Mouse (Mus musculus): Measurements from ENCODE around the gene Trim21. TPM values are rescaled to one million over a fixed set of nuclear protein-coding genes. Genes with fewer than 3 reads are reported as not detected.

Gene Trim21
- polyA plus RNA-seq, 1 experiment from 2014 or later: 0.68 TPM

- Histone ChIP-seq H3K4me3 (ENCODE audit: low read depth, low read length) (no peak within 1 kb of the TSS), H3K9ac (ENCODE audit: low read length) (no peak within 1 kb of the TSS), H3K4me2 (replicated peaks; ENCODE audit: low read depth) (no peak within 1 kb of the TSS), H3K27ac (replicated peaks) (no peak within 1 kb of the TSS), H3K27me3 (ENCODE audit: control insufficient read depth, insufficient read depth, low read length) (no peaks in the 10 kb centered on the region), H3K36me3 (ENCODE audit: control insufficient read depth, insufficient read depth, low read length) (no peaks in the 10 kb centered on the region), H3K9me3 (ENCODE audit: control insufficient read depth, low read length) (no peaks in the 10 kb centered on the region), H3K4me1 (replicated peaks; ENCODE audit: control insufficient read depth, insufficient read depth) (no peaks in the 10 kb centered on the region)
- DNase-seq (ENCODE audit: low spot score): no peak
- TF ChIP-seq CTCF (IDR thresholded peaks at IDR 0.05; ENCODE audit: low read depth): no peak
- 86% methylated on average over 8 of the region's 8 CpGs for WGBS
- ATAC-seq (ENCODE audit: low FRiP score, low TSS enrichment): no peak
Measured at GRCm38 (mm10) chr7:102571142-102571541, 5.9 kb upstream of the Trim21 start, which contains the start of gene Olfr550. Gene Olfr550 (plus strand): TSS chr7:102571442.

GRCm38 (mm10) chr7:102566219-102566618 is 933 bp upstream of the Trim21 start:
- no peak overlapping the region for H3K9ac ChIP-seq (ENCODE audit: low read length)
- no peaks in the 10 kb centered on the region for H3K27me3 ChIP-seq (ENCODE audit: control insufficient read depth, insufficient read depth, low read length)
- no peak for ATAC-seq (ENCODE audit: low FRiP score, low TSS enrichment)
- no peak for DNase-seq (ENCODE audit: low spot score)
- 80% methylated on average over 4 of the region's 4 CpGs for WGBS
- H3K4me2 ChIP-seq (replicated peaks; ENCODE audit: low read depth): no peak overlapping the region
- H3K9me3 ChIP-seq (ENCODE audit: control insufficient read depth, low read length): no peaks in the 10 kb centered on the region
- no peak overlapping the region for H3K27ac ChIP-seq (replicated peaks)
- no peak overlapping the region for H3K4me3 ChIP-seq (ENCODE audit: low read depth, low read length)
- no peaks in the 10 kb centered on the region for H3K4me1 ChIP-seq (replicated peaks; ENCODE audit: control insufficient read depth, insufficient read depth)
- TF ChIP-seq CTCF (IDR thresholded peaks at IDR 0.05; ENCODE audit: low read depth) (peak; percentile 21; the same call in 1 of the 2 replicates), EP300 (optimal IDR thresholded peaks at IDR 0.05) (no peak)
- no peaks in the 10 kb centered on the region for H3K36me3 ChIP-seq (ENCODE audit: control insufficient read depth, insufficient read depth, low read length)

- Histone ChIP-seq H3K4me3 (ENCODE audit: low read depth, low read length) (no peak overlapping the region), H3K36me3 (ENCODE audit: control insufficient read depth, insufficient read depth, low read length) (no peaks in the 10 kb centered on the region), H3K9me3 (ENCODE audit: control insufficient read depth, low read length) (no peaks in the 10 kb centered on the region), H3K27ac (replicated peaks) (no peak overlapping the region), H3K4me2 (replicated peaks; ENCODE audit: low read depth) (no peak overlapping the region), H3K27me3 (ENCODE audit: control insufficient read depth, insufficient read depth, low read length) (no peaks in the 10 kb centered on the region), H3K4me1 (replicated peaks; ENCODE audit: control insufficient read depth, insufficient read depth) (no peaks in the 10 kb centered on the region), H3K9ac (ENCODE audit: low read length) (no peak overlapping the region)
- no peak for ATAC-seq (ENCODE audit: low FRiP score, low TSS enrichment)
- TF ChIP-seq CTCF (IDR thresholded peaks at IDR 0.05; ENCODE audit: low read depth) (no peak), EP300 (optimal IDR thresholded peaks at IDR 0.05) (no peak)
- 65% methylated on average over 3 of the region's 3 CpGs for WGBS
- DNase-seq (ENCODE audit: low spot score): no peak
Measured at GRCm38 (mm10) chr7:102553279-102553678, 12.0 kb downstream of the Trim21 start.

DNA sequence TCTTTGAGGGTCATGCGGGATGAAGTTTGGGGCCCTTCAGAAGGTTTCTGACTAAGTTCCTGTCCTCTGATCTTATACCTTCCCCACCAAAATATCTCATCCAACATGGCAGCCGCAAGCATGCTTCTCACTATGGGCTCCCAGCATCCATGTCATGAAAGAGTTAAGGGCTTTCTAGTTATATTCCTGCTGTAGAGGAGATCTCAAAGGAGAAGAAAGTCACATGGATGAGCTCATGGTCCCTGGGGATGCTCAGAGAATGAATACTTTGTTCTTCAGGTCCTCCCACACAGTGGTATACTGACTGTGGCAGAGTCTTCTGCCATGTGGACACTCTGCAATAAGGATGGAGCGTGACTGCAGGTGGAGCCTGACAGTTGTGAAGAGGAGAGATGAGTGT is 15.7 kb downstream of the Trim21 start, which contains the start of gene Olfr549:
Gene Olfr549 (plus strand): TSS at position 301 of the 400 bp plus-strand sequence.
- H3K9ac ChIP-seq (ENCODE audit: low read length): no peak within 1 kb of the TSS
- no peaks in the 10 kb centered on the region for H3K9me3 ChIP-seq (ENCODE audit: control insufficient read depth, low read length)
- no peaks in the 10 kb centered on the region for H3K27me3 ChIP-seq (ENCODE audit: control insufficient read depth, insufficient read depth, low read length)
- WGBS: 95% methylated on average over 3 of the region's 3 CpGs
- DNase-seq (ENCODE audit: low spot score) (no peak), ATAC-seq (ENCODE audit: low FRiP score, low TSS enrichment) (no peak)
- H3K36me3 ChIP-seq (ENCODE audit: control insufficient read depth, insufficient read depth, low read length): no peaks in the 10 kb centered on the region
- H3K4me1 ChIP-seq (replicated peaks; ENCODE audit: control insufficient read depth, insufficient read depth): no peaks in the 10 kb centered on the region
- H3K27ac ChIP-seq (replicated peaks): no peak within 1 kb of the TSS
- no peak within 1 kb of the TSS for H3K4me3 ChIP-seq (ENCODE audit: low read depth, low read length)
- TF ChIP-seq CTCF (IDR thresholded peaks at IDR 0.05; ENCODE audit: low read depth): no peak
- no peak for TF ChIP-seq EP300 (optimal IDR thresholded peaks at IDR 0.05)
- H3K4me2 ChIP-seq (replicated peaks; ENCODE audit: low read depth): no peak within 1 kb of the TSS

GRCm38 (mm10) chr7:102541251-102541650 is 24.0 kb downstream of the Trim21 start:
- Histone ChIP-seq H3K9ac (ENCODE audit: low read length) (no peak overlapping the region), H3K4me2 (replicated peaks; ENCODE audit: low read depth) (no peak overlapping the region), H3K27ac (replicated peaks) (no peak overlapping the region), H3K4me3 (ENCODE audit: low read depth, low read length) (no peak overlapping the region), H3K4me1 (replicated peaks; ENCODE audit: control insufficient read depth, insufficient read depth) (no peaks in the 10 kb centered on the region), H3K27me3 (ENCODE audit: control insufficient read depth, insufficient read depth, low read length) (no peaks in the 10 kb centered on the region), H3K9me3 (ENCODE audit: control insufficient read depth, low read length) (no peaks in the 10 kb centered on the region), H3K36me3 (ENCODE audit: control insufficient read depth, insufficient read depth, low read length) (no peaks in the 10 kb centered on the region)
- WGBS: 48% methylated on average over 3 of the region's 3 CpGs
- DNase-seq (ENCODE audit: low spot score) (no peak), ATAC-seq (ENCODE audit: low FRiP score, low TSS enrichment) (no peak)
- no peak for TF ChIP-seq CTCF (IDR thresholded peaks at IDR 0.05; ENCODE audit: low read depth)
- no peak for TF ChIP-seq EP300 (optimal IDR thresholded peaks at IDR 0.05)

DNA sequence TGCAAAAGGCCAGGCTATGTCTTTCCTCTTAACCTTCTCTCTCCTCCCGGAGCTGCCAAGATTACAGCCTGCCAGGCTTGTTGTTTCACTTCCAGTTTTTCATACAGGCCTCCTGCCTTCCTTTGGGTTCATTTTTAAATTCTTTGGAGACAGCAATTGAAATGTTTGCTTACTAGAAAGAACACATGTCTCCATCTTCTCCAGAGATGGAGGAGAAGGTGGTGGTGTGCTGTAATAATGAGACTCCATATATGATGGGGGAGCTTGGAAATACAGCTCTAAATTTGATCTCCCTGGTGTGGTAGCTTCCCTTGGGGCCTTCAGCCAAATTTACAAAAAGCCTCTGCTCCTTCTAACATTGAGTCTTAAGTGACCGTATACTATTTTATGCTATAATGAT is 24.7 kb downstream of the Trim21 start, which contains the start of gene Olfr548-ps1:
Gene Olfr548-ps1 (plus strand): TSS at position 301 of the 400 bp plus-strand sequence.
- Histone ChIP-seq H3K36me3 (ENCODE audit: control insufficient read depth, insufficient read depth, low read length) (no peaks in the 10 kb centered on the region), H3K4me2 (replicated peaks; ENCODE audit: low read depth) (no peak within 1 kb of the TSS), H3K4me3 (ENCODE audit: low read depth, low read length) (no peak within 1 kb of the TSS), H3K9ac (ENCODE audit: low read length) (no peak within 1 kb of the TSS), H3K27ac (replicated peaks) (no peak within 1 kb of the TSS), H3K27me3 (ENCODE audit: control insufficient read depth, insufficient read depth, low read length) (no peaks in the 10 kb centered on the region), H3K4me1 (replicated peaks; ENCODE audit: control insufficient read depth, insufficient read depth) (no peaks in the 10 kb centered on the region), H3K9me3 (ENCODE audit: control insufficient read depth, low read length) (no peaks in the 10 kb centered on the region)
- WGBS: 80% methylated on average over 2 of the region's 2 CpGs
- DNase-seq (ENCODE audit: low spot score): no peak
- no peak for ATAC-seq (ENCODE audit: low FRiP score, low TSS enrichment)
- TF ChIP-seq CTCF (IDR thresholded peaks at IDR 0.05; ENCODE audit: low read depth): no peak
- TF ChIP-seq EP300 (optimal IDR thresholded peaks at IDR 0.05): no peak

All from stomach, postnatal 0 days (tissue).